Mouse (Mus musculus) gastrocnemius, postnatal 4 days (tissue): ENCODE results near the gene Ppt1. TPM values are rescaled to one million over a fixed set of nuclear protein-coding genes. Genes with fewer than 3 reads are reported as not detected.
"Not testable (repeated sequence)": the region's sequence is repeated elsewhere in the genome, so short reads cannot be mapped to it uniquely, and the experiment has no call there.

Experiments
- DNase-seq, 2 experiments: peaks; one replicate each; pipeline ENCODE4 v3.0.0; 2021 to 2022; ENCODE audit warnings: low spot score in 2 of 2, mixed read lengths in 2 of 2
- long read RNA-seq, 2 experiments: library from polyadenylated mRNA; stranded (forward); transcript quantifications; one replicate each; pipeline ENCODE4 v2.0.0; 2021
- total RNA-seq, 2 experiments: library from RNA; stranded (reverse); gene quantifications; 2 replicates each; pipeline ENCODE4 v1.2.3; 2021

The Ppt1 gene
- 10 to 100 TPM; 29.4 to 30.5 TPM for total RNA-seq
- long read RNA-seq, experiment 1, transcript Ppt1-201 (9 exons, 2,381 nt), result major isoform, 53 of 66 reads
- long read RNA-seq, experiment 1, partial matches to known transcripts, result 0 of 66 reads
- long read RNA-seq, experiment 1, other reads (novel, unspliced or antisense), result 13 of 66 reads
- long read RNA-seq, experiment 2, transcript Ppt1-201 (9 exons, 2,381 nt), result major isoform, 54 of 67 reads
- long read RNA-seq, experiment 2, partial matches to known transcripts, result 2 of 67 reads
- long read RNA-seq, experiment 2, other reads (novel, unspliced or antisense), result 11 of 67 reads

DNA sequence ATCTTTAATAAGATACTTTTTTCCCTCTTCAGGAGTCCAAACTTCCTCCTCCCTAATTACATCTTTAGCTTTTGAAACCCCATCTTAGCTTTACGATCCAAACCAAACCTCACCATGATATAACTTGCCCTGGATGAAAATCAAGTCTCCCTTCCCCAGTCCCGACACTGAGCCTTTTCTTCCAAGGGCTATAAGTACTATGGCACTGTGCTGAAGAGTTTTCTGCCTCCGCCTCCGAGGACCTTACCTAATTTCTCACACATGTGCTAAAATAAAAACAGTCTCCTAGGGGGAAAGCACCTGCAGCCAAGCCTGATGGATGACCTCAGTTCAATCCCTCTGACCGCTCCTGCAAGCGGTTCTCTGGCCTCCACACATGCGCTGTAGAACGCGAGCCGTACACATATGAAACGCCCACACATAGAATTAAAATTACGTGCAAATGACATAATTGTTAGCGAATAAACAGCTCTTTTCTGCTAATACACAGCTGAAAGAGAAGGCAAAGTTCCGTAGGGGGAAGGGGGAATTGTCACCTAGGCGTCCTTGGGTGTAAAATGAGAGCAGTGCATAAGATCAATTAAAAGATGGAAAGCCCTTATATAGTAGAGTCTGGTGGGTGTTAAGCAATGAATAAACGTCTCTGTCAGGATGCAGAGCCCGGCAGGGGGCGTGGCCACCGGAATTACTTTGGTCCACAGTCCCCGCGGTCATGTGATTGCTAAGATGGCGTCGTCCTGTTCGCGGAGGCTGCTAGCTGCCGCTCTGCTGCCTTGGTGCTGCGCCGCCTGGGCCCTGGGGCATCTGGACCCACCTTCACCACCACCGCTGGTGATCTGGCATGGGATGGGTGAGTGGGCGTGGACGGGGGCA is at the start of gene Ppt1:
TSS of gene Ppt1 (plus strand) at position 713 of the 873 bp plus-strand sequence.
- DNase-seq, result peak; percentile 72 to 85

DNA sequence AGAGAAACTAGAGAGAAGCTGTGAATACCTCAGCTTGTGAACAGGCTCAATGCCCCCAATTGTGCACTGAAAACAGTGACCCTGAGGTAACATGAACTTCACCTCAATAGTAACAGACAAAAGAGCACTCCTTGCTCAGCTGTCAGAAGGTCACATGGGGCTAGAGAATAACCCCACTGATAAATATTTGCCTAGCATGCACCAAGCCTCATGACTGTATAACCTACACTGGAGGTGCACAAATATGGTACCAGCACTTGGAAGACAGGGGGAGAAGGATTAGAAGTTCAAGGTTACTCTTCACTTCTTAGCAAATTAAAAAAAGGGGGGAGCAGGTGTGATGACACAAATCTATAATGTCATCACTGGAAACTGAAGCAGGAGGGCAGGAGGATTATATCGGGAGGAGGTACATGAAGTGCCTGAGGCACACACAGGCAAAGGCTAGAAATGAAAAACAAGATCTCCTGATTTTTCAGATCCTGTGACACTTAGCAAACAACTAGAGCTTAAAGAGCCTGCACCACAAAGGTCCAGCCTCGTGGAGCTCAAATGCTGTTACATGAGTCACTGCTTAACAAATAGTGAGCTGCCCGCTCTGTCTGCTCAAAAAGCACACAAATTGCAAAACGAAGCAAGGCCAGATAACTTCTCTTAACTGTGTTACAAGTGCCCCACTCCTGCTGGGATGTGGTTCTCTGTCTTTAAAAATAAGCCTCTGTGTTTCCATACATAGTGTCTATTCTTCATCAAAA is 46.5 kb upstream of the Ppt1 start:
- DNase-seq, result no peak

DNA sequence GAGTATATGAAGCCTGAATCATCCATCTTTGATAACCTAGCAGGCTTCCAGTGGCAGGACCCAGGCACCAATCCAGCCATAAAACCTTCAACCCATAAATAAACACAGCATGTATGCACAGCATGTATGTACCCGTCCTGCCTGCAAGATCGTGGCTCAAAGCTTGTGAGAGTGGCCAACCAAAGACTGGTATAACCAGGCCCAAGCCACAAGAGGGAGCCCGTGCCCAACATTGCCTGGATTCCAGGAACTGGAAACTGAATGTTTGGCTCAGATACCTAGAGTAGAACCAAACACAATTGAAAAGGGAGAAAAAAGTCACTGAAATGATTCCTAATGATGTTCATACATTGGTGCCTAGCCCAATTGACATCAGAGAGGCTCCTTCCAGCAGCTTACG is 27.9 kb upstream of the Ppt1 start:
- peak; percentile 26 to 48 for DNase-seq

DNA sequence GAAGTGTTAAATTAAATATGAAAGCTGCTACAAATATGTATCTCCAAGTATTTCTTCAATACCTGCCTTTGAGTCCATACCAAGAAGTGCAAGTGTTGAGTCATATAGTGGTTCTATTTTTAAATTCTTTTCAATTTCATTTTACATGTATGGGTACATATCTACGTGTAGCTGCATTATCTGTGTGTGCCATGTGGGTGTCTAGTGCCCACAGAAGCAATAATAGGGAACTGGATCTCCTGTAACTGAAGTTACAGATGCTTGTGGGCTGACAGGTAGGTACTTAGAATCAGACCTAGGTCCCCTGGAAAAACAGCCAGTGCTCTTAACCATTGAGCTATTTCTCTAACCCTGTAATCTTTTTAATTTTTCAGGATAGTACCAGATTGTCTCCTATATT is 24.9 kb upstream of the Ppt1 start:
- no peak for DNase-seq

DNA sequence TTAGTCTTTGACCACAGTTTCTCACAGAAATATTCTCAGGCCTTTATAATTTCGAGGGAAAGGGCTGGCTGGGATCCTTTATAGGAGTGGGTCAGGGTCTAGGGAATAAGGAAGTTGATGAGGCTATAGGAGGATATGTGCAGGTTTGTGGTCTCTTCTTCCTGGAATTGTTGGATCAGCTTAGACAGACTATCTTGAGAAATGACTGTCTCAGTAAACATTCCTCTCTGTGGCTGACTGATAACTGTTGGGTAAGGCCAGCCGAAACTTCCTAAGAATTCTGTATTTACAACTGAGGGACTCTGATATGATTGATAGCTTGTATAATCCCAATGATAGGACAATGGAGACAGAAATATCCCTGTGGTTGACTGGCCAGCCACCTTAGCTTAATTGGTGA is 24.2 kb upstream of the Ppt1 start:
- no peak for DNase-seq

GRCm38 (mm10) chr4:122816202-122816601 is 19.8 kb upstream of the Ppt1 start:
- DNase-seq, result no peak

DNA sequence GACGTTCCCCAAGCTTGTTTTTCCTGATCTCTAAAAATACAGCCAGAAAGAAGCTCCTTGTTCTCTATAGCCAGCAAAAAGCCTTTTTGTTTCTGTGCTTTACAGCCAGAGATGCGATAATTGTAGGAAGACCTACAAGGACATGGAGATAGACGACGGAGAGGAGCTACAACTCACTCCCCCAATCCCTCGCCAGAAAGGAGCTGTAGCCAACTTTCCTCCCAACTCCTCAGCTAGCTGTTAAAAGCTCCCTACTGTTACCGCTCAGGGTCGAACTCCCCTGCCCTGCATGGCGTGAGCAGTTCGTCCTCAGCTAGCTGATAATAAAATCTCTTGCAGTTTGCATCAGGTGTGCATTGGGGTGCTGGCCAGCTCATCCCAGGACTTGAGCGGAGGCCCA is 15.1 kb upstream of the Ppt1 start:
- not testable (repeated sequence) for DNase-seq

DNA sequence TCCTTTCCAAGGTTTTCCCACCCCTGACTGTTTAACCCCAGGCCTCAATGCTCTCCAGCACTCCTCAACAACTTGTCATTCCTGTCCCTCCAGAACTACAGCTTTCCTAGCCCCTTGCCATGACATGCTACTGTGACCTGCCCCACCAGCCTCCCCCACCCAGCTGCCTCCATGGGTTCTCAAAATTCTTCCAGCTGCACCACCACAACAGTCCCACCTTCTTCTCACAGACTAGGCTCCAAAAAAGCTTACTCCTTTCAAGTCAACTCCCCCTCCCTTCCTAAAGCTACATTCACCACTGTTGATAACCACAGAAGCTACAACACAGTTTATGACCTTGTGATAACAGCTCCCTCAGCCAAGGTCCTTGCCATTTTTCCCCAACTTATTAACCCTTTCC is 8.4 kb upstream of the Ppt1 start:
- DNase-seq, result no peak

- no peak for DNase-seq
Observed at GRCm38 (mm10) chr4:122829339-122829738, 6.7 kb upstream of the Ppt1 start.

DNA sequence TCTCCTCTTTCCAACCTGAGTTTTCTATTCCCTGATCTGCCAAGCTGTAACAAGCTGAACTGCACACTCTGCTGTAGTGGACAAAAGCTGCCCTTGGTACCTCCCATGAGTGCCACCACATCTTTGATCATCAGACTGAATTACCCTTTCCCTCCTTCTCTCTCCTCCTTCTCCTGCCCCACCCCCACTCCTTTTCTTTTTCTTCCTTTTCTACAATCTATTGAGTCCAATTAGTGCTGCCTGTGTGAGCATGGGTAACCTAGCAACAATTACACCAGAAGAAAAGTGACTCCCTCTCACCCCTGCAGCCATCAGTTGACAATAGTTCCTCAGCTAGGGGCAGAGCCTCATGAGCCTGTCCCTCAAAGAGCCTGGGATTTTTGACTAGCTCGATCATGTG is 4.2 kb upstream of the Ppt1 start:
- no peak for DNase-seq

- DNase-seq, result no peak
Observed at GRCm38 (mm10) chr4:122836403-122836775, 347 bp downstream of the Ppt1 start.

DNA sequence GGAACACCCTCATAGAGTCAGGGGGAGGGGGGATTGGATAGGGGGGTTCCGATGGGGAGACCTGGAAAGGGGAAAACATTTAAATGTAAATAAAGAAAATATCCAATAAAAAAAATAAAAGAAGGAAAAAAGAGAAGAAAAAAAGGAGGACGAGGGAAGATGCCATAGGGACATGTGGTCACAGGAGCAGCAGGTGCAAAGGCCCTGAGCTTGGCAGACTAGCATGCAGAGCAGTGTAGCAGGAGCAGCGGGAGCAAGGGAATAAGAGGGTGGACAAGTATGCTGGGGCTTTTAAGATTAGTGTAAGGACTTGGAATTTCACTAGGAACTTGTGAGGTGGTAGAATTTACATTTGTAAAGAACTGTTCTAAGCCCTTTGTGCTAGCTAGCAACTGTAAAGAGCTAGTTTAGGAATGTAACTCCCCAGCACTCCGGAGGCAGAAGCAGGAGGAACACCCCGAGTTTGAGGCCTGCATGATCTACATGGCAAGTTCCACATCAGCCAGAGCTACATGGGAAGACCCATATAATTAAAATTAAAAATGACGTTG is 1.2 kb downstream of the Ppt1 start:
- no peak for DNase-seq

DNA sequence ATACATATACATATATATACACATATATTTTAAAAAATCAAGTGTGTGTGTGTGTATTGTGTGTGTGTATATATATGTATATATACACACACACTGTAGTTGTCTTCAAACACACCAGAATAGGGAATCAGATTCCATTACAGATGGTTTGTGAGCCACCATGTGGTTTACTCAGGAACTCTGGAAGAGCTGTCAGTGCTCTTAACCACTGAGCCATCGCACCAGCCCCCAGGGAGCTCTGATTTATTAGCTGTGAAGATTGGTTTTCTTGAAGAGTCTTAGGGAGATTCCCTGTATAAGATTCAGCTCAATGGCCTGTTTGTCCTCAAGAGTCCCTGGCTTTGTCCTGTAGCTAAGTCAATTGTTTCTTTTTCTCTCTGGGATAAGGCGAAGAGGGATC is 2.0 kb downstream of the Ppt1 start:
- no peak for DNase-seq

DNA sequence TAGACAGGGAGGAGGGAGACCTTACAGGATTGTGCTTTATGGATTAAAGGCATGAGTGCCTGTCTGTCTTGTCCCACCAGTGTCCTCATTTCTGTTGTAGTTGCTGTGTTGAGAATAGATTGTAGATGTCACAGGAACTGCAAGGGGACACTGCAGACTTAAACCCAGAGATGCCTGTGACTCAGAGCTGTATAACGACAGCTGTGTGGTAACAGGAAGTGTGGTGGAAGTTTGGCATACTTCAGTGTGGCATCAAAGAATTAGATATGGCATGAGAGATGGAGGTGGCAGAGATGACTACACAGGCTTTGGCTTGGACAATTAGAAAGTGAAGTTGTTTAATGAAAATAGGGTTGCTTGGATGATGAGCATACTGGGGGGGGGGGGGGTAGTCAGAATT is 2.4 kb downstream of the Ppt1 start:
- DNase-seq, result no peak

GRCm38 (mm10) chr4:122848150-122848621 is 12.1 kb downstream of the Ppt1 start:
- DNase-seq, result peak in 1 of 2 experiments; percentile 31

DNA sequence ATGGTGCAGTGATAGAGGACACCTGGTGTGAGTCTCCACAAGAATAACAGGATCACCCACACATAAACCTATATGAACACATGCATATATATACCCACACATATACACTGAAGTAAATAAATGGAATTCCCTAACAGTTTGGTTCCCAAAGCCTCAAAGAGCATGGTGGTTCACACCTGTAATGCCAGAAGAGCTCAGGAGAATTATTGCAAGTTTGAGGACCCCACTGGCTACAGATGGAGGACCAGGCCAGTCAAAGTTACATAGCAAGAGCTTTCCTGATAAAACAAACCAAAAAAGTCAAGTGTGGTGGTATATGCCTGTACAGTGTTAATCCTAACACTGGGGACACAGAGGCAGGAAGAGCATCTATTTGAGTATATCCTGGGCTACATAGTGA is 15.5 kb downstream of the Ppt1 start:
- DNase-seq, result no peak

DNA sequence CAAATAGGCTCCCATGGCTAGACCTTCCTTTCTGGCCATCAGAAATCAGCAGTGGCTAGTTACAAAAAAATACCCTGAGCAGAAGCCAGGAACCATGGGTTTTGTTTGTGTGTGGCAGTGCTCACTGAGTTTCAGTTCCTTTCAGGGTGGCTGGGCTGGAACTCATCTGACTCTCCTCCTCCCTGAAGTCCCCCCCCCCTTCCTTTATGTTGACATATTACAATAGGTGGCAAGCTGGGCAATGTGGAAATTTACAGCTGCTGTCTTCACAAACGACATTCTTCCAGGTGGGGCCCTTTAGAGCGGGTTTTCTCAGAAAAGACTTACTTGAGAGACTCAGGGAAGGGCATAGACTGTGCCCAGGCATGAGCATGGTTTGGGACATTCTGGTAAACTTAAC is 17.6 kb downstream of the Ppt1 start:
- DNase-seq, result no peak

DNA sequence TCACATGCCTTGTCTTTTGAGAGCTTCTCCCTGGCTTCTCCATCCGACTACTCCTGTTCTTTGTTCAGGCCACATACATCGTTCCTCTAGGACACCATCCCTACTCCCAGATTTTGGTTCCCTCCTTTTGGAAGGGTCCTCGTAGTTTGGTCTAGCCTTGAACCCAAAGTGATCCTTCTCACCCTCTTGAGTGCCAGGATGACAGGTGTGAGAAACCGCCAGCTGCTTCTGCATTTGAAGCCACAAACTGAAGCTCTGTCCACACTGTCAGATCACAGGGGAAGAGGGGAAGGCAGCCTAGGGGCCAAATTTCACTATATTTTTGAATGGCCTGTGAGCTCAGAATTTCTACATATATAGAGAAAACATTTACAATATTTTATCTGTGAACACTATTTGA is 18.7 kb downstream of the Ppt1 start:
- DNase-seq, result no peak

DNA sequence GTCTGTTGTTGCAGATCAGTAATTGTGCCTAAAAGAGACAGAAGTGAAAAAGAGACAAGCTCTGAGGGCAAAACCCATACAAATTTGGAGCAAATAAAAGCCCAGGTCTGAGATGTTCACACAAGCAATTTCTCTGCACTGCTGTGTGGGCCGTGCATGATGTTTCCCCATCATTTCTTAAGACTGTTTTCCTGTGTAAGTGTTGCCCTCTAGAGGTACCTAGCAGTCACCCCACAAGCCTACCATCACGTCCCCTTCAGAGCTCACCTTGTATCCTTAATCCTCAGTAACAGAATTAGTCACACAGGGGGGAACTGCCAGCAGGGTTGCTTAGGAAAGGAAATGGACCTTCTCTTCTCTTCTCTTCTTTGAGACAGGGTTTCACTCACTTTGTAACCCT is 21.9 kb downstream of the Ppt1 start:
- no peak for DNase-seq

DNA sequence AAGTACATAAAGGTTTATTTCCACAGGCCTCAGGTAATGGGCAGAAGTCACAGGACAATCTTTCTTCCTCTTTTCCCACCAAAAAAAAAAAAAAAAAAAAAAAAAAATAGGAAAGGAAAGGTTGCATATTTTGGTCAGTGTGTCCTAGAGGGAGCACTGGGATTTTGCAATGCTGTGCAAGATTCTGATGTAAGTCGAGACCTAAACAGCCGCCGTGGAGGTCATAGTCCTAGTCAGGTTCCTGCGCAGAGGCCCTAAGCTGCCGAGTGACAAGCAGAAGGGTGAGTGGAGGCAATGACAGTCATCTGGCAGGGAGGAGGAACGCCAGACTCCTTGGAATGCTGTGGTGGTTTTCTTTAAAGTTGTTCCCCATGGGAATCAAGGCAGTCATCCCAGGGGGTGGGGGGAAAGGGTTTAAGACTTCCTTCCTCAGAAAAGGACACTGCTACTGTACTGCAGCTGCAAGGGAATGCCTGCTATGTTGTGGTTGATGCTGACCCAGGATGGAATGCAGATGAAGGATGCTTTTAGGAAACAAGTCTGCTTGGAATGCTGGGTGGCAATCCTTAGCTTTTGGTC is 23.1 kb downstream of the Ppt1 start:
- DNase-seq, result no peak

GRCm38 (mm10) chr4:122861836-122862235 is 25.8 kb downstream of the Ppt1 start:
- DNase-seq, result no peak
